Mouse (Mus musculus) forebrain, embryonic 15.5 days (tissue): ENCODE results near the gene Fam219b. TPM values are rescaled to one million over a fixed set of nuclear protein-coding genes. Genes with fewer than 3 reads are reported as not detected.

ENCODE experiments used
- ATAC-seq: fragments of 200-750 bp; cut with Nextera tagmentation; replicated peaks from 2 replicates; pipeline ENCODE4 v1.8.0; 2017; ENCODE audit warnings: mild to moderate bottlenecking, moderate TSS enrichment, moderate library complexity
- H3K27ac ChIP-seq: fragments of 300-500 bp; sonication (generic); replicated peaks from 2 replicates; pipeline ENCODE4 v1.5.1; 2015; ENCODE audit warnings: mild to moderate bottlenecking, inconsistent platforms
- H3K27me3 ChIP-seq: fragments of 300-500 bp; sonication (generic); 2 replicates; pipeline ENCODE4 v1.6.1; 2015; ENCODE audit warnings: inconsistent platforms
- H3K36me3 ChIP-seq: fragments of 300-500 bp; sonication (generic); 2 replicates; pipeline ENCODE4 v1.6.1; 2015; ENCODE audit warnings: mild to moderate bottlenecking, inconsistent platforms
- H3K4me1 ChIP-seq: fragments of 300-500 bp; sonication (generic); 2 replicates; pipeline ENCODE4 v1.6.1; 2015; ENCODE audit warnings: inconsistent platforms
- H3K4me2 ChIP-seq: fragments of 300-500 bp; sonication (generic); replicated peaks from 2 replicates; pipeline ENCODE4 v1.6.1; 2015; ENCODE audit warnings: mild to moderate bottlenecking, inconsistent platforms
- H3K4me3 ChIP-seq: fragments of 300-500 bp; sonication (generic); 2 replicates; pipeline ENCODE4 v1.5.1; 2015; ENCODE audit warnings: mild to moderate bottlenecking, inconsistent platforms
- H3K9ac ChIP-seq: fragments of 300-500 bp; sonication (generic); replicated peaks from 2 replicates; pipeline ENCODE4 v1.6.1; 2015; ENCODE audit warnings: mild to moderate bottlenecking, inconsistent platforms
- H3K9me3 ChIP-seq: fragments of 300-500 bp; sonication (generic); 2 replicates; pipeline ENCODE4 v1.6.1; 2016; ENCODE audit warnings: inconsistent platforms
- WGBS: fragments of 180-500 bp; shearing (Covaris S2); methylation state at CpG from one replicate; pipeline ENCODE4 v1.1.7; 2015; ENCODE audit warnings: mixed read lengths; 5-methylcytosine and 5-hydroxymethylcytosine counted together
- polyA plus RNA-seq: library from polyadenylated mRNA; unstranded; fragments of >200 nt; fragmentation: Nextera tagmentation; extraction: Ambion mirVana; gene quantifications from 2 replicates; pipeline ENCODE4 v1.2.1, GENCODE M21; 2015

Fam219b gene
- polyA plus RNA-seq, 1 experiment from 2014 or later: 24.1 TPM

DNA sequence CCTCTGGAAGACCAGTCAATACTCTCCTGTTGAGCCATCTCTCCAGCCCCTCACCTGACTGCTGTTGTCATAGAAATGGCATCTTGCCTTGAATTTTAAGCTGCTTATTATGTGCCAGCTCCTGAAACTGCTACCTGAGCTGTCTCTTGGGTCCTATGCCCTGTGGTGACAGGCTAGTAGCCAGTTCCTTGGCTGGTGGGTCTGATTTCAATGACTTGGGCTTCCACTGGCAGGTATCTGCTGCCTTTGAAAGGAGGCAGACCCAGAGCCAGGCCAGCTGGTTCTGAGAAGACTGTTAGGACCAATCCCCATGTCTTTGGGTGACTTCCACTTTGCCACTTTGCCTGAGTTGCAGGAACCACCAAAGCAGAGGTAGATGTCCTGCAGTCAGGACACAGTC lies 37.1 kb downstream of the Fam219b start:
- Histone ChIP-seq H3K36me3 (peaks cover 24% of the 10 kb centered on the region), H3K4me2 (no peak overlapping the region), H3K4me1 (no peaks in the 10 kb centered on the region), H3K9ac (no peak overlapping the region), H3K27me3 (no peaks in the 10 kb centered on the region), H3K9me3 (no peaks in the 10 kb centered on the region), H3K27ac (no peak overlapping the region), H3K4me3 (no peak overlapping the region)
- no peak for ATAC-seq

DNA sequence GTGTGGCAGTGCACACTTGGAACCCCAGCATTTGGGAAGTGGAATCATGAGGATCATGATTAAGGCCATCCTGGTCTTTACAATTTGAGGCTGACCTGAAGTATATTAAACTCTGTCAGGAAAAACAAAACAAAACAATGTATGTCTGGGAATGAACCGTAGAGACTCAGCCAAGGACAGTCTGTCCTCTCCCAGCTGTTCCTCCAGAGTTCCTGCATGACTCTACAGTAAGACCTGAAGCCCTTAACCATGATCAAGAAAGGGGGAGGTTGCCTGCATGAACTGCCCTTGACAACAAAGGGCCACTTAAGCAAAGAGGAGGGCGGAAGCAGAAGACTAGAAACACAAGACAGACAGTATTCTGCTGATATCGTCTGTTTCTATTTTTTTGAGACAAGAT lies 38.2 kb downstream of the Fam219b start:
- Histone ChIP-seq H3K36me3 (peaks cover 32% of the 10 kb centered on the region), H3K27ac (no peak overlapping the region), H3K9ac (no peak overlapping the region), H3K4me2 (no peak overlapping the region), H3K9me3 (no peaks in the 10 kb centered on the region), H3K27me3 (no peaks in the 10 kb centered on the region), H3K4me1 (no peaks in the 10 kb centered on the region), H3K4me3 (no peak overlapping the region)
- WGBS: 83% methylated on average over 3 of the region's 3 CpGs
- ATAC-seq: no peak

DNA sequence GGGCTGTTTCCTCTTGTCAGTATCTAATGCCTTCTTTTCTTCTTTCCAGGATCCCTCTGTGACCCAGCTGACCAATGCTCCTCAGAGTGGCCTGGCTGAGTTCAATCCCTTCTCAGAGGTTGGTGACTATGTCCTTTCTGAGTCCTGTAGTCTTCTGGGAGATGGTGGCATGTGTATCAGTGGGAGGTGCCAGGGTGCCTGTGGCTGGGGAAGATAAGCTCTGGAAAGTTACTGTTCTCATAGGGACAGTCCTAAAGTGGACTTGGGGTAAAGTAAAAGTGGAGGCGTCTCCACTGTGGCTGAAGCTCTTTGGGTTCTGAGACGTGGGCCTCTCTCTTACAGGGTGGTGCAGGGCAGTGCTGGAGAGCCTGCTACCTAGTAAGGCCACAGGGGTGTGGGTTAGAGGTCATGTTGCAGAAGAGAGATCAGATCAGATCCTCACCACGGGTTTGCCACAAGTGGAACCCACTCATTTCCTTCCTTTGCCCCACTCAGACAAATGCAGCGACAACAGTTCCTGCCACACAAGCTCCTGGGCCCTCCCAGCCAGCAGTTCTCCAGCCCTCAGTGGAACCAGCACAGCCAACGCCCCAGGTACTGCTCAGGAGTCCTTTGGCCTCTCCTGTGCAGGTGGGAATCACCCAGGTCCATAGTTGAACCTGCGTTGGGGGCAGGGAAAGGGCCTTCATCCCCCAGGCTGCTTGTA lies 40.0 kb downstream of the Fam219b start:
- peaks cover 49% of the 10 kb centered on the region for H3K36me3 ChIP-seq
- WGBS: 82% methylated on average over 6 of the region's 6 CpGs
- H3K9me3 ChIP-seq: no peaks in the 10 kb centered on the region
- no peak overlapping the region for H3K27ac ChIP-seq
- no peaks in the 10 kb centered on the region for H3K27me3 ChIP-seq
- H3K4me3 ChIP-seq: no peak overlapping the region
- H3K4me1 ChIP-seq: no peaks in the 10 kb centered on the region
- no peak overlapping the region for H3K4me2 ChIP-seq
- no peak overlapping the region for H3K9ac ChIP-seq
- ATAC-seq: no peak

DNA sequence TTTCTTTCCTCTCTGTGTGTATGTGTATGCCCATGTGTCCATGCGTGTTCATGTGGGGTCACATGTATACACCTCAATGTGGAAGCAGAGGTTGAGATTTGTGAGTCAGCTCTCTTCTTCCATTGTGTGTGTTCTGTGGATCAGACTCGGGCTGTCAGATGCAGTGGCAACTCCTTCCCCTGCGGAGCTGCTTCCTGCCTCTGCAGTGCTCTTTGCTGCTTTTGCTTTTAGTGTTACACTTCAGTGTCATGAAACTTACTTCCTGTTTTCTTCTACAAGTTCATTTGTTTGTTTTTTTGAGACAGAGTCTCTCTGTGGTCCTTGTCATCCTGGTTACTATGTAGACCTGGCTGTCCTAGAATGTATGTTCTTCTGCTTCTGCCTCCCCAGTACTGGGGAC lies 47.7 kb downstream of the Fam219b start:
- Histone ChIP-seq H3K4me1 (peaks cover 8% of the 10 kb centered on the region), H3K27me3 (no peaks in the 10 kb centered on the region), H3K4me3 (no peak overlapping the region), H3K36me3 (peaks cover 71% of the 10 kb centered on the region), H3K9ac (no peak overlapping the region), H3K4me2 (no peak overlapping the region), H3K27ac (no peak overlapping the region), H3K9me3 (no peaks in the 10 kb centered on the region)
- 93% methylated on average over 3 of the region's 3 CpGs for WGBS
- no peak for ATAC-seq

DNA sequence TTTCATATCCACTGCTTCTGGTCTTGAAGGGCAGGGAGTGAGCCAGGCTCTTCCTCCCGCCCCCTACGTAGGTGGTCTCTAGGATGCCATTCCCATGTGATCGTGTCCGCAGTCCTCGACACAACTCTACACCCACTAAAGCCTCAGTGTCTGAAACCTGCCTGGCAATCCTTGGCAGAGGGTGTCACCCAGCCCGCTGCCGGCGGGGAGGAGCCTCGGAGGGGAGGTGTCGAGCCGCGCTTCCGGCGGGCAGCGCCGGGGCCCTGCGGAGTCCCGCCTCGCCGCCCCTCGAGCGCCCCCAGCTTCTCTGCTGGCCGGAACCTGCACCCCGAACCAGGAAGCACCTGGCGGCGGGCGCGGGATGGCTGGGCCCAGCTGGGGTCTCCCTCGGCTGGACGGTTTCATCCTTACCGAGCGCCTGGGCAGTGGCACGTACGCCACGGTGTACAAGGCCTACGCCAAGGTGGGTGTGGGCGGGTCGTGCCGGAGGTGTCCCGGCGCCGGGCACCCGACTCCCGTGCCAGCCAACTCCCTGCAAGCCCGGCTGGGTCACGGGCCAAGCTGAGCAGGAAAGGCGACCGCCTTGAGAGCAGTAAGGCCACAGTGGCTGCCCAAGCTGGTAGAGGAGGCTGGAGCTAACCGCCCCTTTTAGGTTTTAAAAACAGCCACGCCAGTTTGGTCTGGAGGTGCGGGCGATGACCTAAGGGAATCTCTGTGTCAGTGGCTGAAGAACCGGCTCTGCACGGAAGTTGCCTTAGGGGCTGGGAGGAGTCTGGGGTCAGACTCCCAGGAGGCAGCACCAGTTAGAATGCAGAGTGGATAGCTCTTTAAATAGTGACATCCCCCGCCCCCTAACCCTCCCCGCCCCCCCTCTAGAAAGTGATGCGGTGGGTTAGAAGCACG lies 52.1 kb downstream of the Fam219b start, which contains the start of gene Ulk3:
Gene Ulk3, plus strand, starts transcription at position 229 of the 903 bp plus-strand sequence.
- 1% methylated on average over 58 of the region's 58 CpGs for WGBS
- peak within 1 kb of the TSS; percentile 77 for H3K4me2 ChIP-seq
- H3K27me3 ChIP-seq: no peaks in the 10 kb centered on the region
- peak; percentile 87 for ATAC-seq
- H3K27ac ChIP-seq: peak within 1 kb of the TSS; percentile 71
- H3K9me3 ChIP-seq: no peaks in the 10 kb centered on the region
- H3K4me1 ChIP-seq: peaks cover 14% of the 10 kb centered on the region
- peaks cover 44% of the 10 kb centered on the region for H3K36me3 ChIP-seq
- H3K9ac ChIP-seq: peak within 1 kb of the TSS; percentile 74
- peak within 1 kb of the TSS; percentile 76 for H3K4me3 ChIP-seq

DNA sequence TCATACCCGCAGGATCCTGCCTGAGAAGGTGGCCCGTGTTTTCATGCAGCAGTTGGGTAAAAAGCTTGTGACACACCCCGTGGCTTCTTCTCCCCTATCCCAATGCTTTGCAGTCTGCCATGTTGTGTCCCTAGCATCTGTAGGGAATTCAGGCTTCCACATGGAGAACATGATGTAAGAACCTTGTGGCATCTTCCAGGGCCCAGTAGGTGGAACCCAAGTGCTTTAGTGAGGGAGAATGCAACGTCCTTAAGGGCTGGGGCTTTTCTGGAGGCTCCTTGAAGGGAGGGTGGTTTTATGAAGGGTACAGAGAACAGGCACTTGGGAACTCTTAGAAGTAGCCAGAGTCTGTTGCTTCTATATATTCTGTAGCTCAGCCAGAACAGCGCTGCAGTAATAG lies 53.4 kb downstream of the Fam219b start:
- peaks cover 14% of the 10 kb centered on the region for H3K4me1 ChIP-seq
- 33% methylated on average over 5 of the region's 5 CpGs for WGBS
- peak overlapping the region; percentile 76; the same call in 1 of the 2 replicates for H3K4me3 ChIP-seq
- peaks cover 44% of the 10 kb centered on the region for H3K36me3 ChIP-seq
- H3K27me3 ChIP-seq: no peaks in the 10 kb centered on the region
- H3K9ac ChIP-seq: no peak overlapping the region
- peak overlapping the region; percentile 77 for H3K4me2 ChIP-seq
- no peak overlapping the region for H3K27ac ChIP-seq
- ATAC-seq: no peak
- no peaks in the 10 kb centered on the region for H3K9me3 ChIP-seq

Other genes with a start within 250 kb of the Fam219b start
- 21.3 and 29.5 TPM in 2 replicates for gene Ppcdc, start 97.4 kb upstream of the Fam219b start, polyA plus RNA-seq
- gene Scamp5, start 69.5 kb upstream of the Fam219b start, polyA plus RNA-seq: 102 and 106 TPM in 2 replicates
- 18.8 and 19.6 TPM in 2 replicates for gene Rpp25, start 33.5 kb upstream of the Fam219b start, polyA plus RNA-seq
- gene Cox5a, start 16.3 kb upstream of the Fam219b start, polyA plus RNA-seq: 751 and 752 TPM in 2 replicates
- 62.9 and 69.3 TPM in 2 replicates for gene Mpi, start 15.2 kb downstream of the Fam219b start, polyA plus RNA-seq
- gene Scamp2, start 23.4 kb downstream of the Fam219b start, polyA plus RNA-seq: 57.7 and 60.5 TPM in 2 replicates
- 26.6 and 29.8 TPM in 2 replicates for gene Ulk3, start 51.9 kb downstream of the Fam219b start, polyA plus RNA-seq
- gene Cplx3, start 68.8 kb downstream of the Fam219b start, polyA plus RNA-seq: 0.45 TPM in 1 of 2 replicates, not detected in the other
- not detected in 2 replicates for gene Lman1l, start 83.2 kb downstream of the Fam219b start, polyA plus RNA-seq
- 37.4 and 41.7 TPM in 2 replicates for gene Csk, start 116.1 kb downstream of the Fam219b start, polyA plus RNA-seq
- gene Cyp1a2, start 146.2 kb downstream of the Fam219b start, polyA plus RNA-seq: not detected in 2 replicates
- 0.06 and 0.20 TPM in 2 replicates for gene Cyp1a1, start 150.4 kb downstream of the Fam219b start, polyA plus RNA-seq
- 36.4 and 37.1 TPM in 2 replicates for gene Edc3, start 171.0 kb downstream of the Fam219b start, polyA plus RNA-seq
- gene Clk3, start 228.3 kb downstream of the Fam219b start, polyA plus RNA-seq: 88.6 and 93.0 TPM in 2 replicates